Mouse (Mus musculus): Measurements from ENCODE around the gene Gstm2.
"Not testable (repeated sequence)": the region's sequence is repeated elsewhere in the genome, so short reads cannot be mapped to it uniquely, and the experiment has no call there.

Gene Gstm2

DNA sequence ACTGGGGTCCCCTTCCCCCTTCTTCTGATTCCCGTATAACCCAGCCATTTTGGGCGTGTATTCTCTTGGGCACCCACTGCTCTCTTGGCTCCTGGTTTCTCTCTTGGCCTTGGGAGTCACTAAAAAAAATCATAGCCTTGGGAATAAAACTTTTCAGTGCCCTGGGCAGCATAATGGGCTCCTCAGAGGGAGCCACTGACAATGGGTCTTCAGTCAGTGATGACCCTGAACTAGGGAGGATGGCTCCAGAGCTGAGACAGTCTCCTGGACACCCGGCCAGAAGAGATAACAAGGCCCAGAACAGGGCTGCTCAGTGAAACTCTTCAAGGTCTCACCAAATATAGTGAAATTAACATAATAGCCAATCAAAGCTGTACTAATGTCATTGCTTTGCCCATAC lies 12.3 kb upstream of the Gstm2 start:
- no peak for DNase-seq (ENCODE audit: extremely low read depth, low read depth, low spot score)

DNA sequence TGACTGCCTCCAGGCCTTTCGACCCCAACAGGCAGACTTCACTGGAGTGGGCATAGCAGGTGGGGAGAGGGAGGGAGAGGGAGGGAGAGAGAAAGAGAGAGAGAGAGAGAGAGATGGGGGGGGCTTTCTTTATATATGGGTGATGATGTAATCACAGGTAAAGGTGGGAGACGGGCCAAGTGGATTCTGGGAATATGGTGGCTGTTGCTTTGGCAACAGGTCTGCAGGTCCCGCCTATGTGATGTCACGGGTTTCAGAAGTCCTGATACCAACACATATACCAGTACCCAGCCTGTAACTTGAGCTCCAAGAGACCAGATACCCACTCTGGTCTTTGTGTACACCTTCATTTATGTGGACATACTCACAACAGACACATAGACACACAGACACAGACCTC lies 10.3 kb upstream of the Gstm2 start:
- DNase-seq (ENCODE audit: extremely low read depth, low read depth, low spot score): no peak

DNA sequence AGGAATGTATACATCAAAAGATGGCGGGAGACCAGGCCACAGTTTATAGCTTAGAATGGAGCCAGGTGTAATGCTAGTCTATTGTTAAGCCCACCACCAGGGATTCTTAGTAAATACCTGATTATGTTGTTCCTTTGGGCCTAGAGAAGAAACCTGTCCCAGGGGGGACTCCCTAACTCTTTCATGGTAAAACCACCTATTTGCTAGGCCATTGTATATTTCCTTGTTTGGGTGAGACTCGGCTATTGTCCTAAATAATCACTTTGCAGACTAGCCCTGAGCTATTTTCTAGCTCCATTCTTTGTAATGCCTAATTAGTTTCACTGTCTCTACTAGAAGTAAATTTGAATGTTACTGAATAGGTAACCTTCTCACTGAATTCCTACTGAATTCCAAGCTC lies 9.7 kb upstream of the Gstm2 start:
- DNase-seq (ENCODE audit: extremely low read depth, low read depth, low spot score): not testable (repeated sequence)

DNA sequence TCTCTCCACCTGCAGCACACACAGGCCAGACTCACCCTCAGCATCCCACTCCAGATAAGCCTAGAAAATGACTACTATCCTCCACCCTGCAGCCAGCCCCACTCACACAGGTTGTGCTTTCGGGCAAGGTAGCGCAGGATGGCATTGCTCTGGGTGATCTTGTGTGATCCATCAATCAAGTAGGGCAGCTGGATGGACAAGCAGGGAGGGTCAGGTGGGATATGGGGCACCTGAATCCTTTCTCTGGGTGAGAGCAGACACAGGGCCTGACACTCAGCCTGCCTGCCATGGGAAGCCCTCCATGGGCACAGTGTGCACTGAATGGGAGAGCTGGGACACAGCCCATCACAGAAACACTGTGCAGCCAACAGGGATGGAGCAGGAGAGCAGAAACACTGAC lies 1.1 kb downstream of the Gstm2 start:
- DNase-seq (ENCODE audit: extremely low read depth, low read depth, low spot score): not testable (repeated sequence)

DNA sequence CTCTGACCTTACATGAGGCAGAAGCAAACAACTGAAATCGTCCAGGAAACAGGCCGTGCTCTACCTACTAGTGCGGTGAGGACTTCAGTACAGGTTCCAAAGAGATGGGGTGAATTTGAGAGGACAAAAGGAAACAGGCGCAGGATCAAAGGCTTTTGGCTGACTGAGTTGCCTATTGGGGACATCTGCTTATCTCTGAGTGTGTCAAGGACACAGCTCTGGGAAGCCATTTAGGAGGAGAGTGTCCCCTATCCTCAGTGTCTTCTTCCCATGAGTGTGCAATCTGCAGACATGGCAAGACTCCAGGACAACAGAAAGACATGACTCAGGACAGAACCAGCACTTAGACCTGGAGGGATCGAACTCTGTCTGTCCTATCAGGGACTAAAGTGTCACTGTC lies 1.8 kb downstream of the Gstm2 start:
- DNase-seq (ENCODE audit: extremely low read depth, low read depth, low spot score): no peak

DNA sequence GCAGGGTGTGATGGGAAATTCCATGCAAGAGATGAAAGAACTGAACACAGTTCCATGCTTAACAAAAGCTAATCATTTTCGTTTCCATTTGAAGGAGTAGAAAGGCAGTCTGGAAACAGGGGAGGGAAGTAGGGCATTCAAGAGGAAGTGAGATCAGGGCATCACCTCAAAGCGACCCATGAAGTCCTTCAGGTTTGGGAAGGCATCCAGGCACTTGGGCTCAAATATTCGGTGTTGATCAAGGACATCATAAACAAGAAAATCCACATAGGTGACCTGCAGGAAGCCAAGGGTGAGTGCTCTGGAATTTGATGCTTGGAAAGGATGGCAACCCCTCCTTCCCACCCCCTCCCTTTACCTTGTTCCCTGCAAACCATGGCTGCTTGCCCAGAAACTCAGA lies 2.5 kb downstream of the Gstm2 start:
- no peak for DNase-seq (ENCODE audit: extremely low read depth, low read depth, low spot score)

DNA sequence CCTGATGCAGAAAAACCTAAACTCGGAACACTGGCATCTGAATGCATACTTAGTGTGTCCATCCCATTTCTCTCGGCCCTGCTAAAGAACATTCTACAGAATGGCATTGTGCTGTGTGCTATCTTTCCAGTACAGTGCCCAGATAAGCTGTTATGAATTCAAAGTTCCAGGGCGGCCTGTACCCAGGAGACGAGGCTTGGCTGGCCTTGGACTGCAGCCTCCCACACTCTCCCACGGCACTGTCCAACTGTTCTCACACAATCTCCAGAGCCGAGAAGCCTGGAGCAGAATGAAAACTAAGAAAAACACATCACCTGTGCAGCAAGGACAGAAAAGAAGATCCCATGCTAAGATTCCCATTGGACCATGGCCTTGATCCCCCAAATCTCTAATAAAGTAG lies 3.5 kb downstream of the Gstm2 start:
- no peak for DNase-seq (ENCODE audit: extremely low read depth, low read depth, low spot score)

DNA sequence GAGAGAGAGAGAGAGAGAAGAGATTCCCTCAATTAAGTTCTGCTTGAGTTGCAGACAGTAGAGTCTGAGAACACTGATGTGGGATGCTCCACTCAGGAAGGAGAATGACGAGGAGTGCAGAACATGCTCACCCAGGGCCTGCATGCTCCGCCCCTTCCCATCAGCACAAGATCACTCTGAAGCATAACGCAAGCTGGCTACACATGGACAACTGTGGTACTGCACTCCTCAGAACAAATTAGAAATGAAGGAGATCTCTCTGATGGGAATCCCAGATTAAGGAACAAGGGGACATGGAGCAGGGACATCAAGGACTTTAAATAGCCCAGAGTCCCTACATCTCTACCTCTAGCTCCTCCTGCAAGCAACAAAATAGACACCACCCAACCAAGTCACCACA lies 5.0 kb downstream of the Gstm2 start:
- no peak for DNase-seq (ENCODE audit: extremely low read depth, low read depth, low spot score)

DNA sequence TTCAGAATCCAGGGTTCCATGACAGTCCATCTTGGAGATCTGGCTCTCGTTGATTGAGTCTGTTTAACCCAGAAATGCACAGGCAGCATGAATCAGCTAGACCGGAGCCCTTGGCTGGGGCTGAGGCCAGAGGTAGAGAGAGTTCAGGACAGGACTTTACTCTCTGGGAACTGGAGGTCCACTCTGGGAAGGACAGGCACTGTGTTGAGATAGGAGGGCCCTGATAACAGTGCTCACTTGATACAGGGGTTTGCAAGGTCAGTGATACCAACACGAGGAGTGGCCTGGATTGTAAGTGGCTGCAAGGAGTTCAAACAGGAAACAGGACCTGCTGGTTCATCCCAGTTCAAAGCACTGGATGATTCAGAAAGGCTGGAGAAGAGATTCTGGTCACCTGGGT lies 8.6 kb downstream of the Gstm2 start:
- DNase-seq (ENCODE audit: extremely low read depth, low read depth, low spot score): no peak

DNA sequence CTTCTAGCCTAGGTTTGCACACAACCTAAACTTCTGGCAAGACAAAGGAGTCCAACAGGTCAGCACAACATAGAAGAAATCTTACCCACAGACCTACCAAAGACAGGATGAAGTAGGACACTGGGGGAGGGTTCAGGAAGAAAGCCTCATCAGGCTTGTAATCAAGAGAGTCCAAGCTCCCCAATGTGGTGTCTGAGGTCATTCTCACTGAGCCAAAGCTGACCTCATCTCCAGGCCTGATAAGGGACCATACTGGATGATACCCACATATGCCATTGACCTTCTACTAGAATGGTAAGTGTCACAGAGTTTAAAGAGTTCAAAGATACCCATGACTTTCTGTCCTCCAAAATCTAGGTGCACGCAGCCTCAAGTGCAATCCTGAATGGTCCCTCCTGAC lies 12.0 kb downstream of the Gstm2 start:
- no peak for DNase-seq (ENCODE audit: extremely low read depth, low read depth, low spot score)

DNA sequence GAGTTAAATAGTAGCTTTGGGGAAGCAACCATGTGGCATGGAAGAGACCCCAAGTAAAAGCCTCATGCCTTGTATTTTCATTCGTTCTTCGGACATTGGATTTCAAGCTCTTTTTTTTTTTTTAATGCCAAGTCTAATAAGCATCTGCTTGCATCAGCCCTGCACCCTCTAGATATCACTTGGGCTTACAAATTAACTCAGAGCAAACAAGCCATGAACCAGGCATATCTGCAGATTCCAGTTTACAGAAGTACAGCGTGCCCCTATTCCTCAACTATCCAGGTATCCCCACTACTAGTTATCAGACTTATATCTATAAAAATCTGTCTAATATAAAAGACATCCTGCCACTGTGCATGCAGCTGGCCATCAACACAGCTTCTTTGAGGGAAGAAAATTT lies 14.2 kb downstream of the Gstm2 start:
- DNase-seq (ENCODE audit: extremely low read depth, low read depth, low spot score): no peak

DNA sequence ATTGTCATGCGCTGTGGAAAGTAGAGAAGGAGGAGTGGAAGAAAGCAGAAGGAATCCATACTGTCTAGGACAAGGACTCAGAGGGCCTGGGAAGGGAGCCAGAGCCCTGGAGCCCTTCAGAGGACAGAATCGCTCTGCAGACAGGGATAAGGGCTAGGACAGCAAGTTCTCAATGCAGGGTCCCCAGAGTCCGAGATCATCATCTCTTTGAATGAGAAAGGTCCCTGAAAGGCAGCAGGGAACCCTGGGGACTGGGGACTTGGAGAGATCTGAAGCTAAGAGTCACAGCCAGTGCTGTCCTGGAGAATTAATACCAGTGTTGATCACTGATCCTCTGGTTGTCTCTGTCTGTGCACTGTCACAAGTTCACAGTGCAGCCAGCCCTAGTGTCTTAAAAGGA lies 15.2 kb downstream of the Gstm2 start:
- DNase-seq (ENCODE audit: extremely low read depth, low read depth, low spot score): not testable (repeated sequence)

DNA sequence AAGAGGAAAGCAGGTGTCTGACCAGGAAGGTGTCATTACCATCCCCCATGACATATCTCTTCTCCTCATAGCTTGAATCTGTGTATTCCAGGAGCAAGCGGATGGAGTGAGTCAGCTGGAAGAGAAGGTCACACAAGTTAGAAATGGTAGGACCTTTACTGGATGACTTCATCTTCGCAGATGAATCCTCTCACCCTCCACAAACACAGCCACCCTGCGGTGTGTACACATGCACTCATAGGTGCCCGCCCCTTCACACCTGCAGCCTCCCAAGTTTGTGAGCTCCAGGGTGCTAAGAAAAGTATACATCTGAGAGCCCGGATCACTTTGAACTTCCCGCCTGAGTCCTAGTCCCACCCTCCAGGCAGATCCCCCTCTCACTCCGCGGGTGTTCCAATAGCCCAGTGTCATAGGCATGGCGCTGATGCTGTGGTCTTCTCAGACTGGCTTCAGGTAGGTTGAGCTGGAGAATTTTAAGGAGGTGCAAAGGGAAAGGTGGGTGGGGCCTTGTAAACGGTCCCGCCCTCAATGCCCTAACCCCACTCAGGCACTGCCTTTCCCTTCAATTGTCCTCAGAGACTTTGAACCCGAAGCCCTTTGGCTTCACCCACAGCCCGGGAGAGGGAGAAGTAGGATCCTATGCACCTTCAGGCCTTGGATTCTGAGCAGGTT lies 17.4 kb downstream of the Gstm2 start, which contains the start of gene Gstm3:
Gene Gstm3 (minus strand): TSS at position 560 of the 672 bp plus-strand sequence.
- no peak for DNase-seq (ENCODE audit: extremely low read depth, low read depth, low spot score)

DNA sequence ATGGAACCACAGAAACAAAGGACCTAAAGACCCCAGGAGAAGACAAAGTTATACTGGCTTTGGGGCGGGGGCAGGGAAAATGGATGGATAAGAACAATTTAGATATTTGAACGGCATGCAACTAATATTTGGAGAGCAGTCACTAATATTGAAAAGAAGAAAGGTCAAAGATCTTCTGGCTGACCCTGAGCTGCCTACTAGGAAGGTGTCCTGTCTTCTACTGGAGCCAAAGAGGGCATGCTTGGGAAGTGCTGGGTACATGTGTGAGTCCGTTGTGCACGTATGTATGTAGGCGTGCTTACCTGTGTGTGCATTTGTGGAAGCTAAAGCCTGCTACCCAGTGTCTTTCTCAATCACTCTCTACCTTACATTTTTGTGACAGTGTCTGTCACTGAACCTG lies 19.6 kb downstream of the Gstm2 start:
- no peak for DNase-seq (ENCODE audit: extremely low read depth, low read depth, low spot score)

DNA sequence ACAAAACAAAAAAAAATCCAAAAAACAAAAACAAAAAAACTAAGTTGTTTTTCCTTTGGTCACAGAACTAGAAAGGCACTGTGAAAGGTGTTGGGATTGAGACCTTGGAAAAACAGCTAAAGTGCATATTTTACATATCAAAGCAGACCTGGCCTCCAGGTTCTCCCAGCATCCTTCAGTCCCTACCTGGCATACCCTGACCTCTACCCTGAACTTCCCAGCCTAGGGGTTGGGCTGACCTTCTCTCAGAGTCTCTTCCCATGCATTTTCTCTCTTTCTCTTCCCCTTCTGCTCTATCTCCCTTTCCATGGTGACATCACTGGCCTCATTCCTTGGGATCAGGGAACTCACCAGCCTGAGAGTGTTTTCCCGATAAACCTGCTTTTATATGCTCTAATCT lies 20.7 kb downstream of the Gstm2 start:
- no peak for DNase-seq (ENCODE audit: extremely low read depth, low read depth, low spot score)

DNA sequence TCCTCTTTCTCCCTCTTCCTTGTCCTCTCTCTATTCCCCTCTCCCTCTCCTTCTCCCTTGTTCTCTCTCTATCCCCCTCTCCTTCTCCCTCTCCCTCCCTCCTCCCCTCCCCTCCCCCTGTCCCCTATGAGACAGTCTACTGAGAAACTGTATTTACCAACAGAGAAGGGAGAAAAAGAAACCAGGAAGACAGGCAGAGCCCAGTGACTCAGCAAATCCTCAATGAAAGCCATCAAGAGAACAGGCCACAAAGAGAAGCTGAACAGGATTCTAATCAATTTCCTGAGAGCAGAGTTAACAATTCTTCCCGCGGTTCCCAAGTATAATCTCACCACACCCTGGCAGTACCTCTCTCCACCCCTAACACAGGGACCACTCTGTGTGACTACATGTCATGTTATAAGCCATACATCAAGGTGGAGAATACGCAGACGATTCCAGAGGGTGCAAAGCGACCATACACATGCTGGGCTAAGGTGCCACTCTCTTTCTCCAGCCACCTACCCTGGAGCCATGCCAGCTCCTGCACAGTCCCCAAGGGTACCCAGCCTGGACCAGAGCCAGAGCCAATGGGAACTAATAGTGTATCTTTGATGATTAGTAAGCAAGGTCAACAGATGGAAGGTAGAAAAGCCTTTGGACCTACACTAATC lies 21.5 kb downstream of the Gstm2 start:
- DNase-seq (ENCODE audit: extremely low read depth, low read depth, low spot score): no peak

DNA sequence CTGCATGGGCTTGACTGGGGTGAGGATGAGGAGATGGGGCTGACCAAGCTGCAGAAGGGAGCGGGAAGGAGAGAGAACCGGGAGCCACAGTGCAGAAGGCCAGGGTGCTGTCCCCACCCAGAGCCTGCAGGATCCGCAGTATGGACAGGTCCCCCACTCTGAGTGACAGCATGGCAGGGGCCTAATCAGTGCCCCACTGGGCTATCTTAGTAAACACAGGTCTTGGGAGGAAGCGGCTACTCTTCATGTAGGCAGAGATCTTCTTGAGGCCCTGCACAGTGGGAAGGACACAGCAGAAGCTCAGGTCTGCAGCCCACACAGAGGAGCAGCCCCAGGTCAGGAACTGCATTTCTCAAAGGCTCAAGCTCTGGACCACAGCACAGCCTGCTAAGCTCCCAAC lies 22.2 kb downstream of the Gstm2 start:
- no peak for DNase-seq (ENCODE audit: extremely low read depth, low read depth, low spot score)

DNA sequence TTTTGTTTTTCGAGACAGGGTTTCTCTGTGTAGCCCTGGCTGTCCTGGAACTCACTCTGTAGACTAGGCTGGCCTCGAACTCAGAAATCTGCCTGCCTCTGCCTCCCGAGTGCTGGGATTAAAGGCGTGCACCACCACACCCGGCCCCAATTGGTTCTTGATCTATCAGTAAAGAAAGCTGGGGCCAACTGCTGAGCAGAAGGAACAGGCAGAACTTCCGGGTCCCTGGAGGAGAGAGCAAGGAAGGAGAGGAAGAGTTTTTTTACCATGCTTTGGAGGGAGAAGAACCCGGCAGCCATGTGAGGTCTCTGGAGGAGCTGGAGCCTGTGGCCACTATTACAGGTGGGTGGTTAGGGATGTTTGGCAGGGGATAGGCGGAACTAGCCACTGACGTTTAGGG lies 31.0 kb downstream of the Gstm2 start:
- DNase-seq (ENCODE audit: extremely low read depth, low read depth, low spot score): not testable (repeated sequence)

DNA sequence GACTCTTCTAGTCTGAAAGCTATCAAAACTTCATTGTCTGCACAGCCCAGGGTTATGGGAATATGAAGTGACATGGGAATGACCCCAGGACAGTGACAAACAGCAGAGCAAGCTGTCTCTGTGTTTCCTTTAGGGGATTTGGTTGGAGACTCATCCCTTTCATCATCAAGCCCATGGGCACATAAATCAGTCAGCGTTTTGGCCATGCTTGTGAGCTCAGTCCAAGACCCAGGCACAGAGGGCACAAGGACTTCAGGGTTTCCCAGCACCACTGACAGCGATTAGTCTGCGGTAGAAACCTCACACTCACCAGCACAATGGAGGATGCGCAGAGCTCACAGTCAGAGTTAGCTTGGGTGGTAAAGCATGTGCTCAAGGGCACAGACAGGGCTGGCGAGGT lies 32.3 kb downstream of the Gstm2 start:
- no peak for DNase-seq (ENCODE audit: extremely low read depth, low read depth, low spot score)

DNA sequence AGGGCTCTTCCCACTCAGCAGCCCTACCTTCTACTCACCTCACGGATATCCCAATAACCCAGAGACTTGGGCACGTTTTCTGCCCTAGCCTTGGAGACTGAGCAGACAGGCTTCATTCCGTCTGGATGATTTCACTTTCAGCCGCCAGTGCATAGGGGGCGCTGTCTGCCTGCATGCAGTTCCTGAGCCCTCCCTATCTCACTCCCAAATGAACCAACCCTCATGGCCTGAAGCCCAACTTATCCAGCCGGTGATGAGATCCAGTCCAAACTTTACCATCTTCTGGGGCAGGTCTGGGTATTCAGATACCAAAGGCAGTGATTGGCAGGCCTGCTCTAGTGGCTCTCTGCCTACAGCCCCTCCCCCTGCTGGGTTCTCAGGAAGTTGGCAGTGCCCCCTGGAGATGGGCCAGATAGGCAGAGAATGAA lies 32.9 kb downstream of the Gstm2 start:
- DNase-seq (ENCODE audit: extremely low read depth, low read depth, low spot score): no peak

DNA sequence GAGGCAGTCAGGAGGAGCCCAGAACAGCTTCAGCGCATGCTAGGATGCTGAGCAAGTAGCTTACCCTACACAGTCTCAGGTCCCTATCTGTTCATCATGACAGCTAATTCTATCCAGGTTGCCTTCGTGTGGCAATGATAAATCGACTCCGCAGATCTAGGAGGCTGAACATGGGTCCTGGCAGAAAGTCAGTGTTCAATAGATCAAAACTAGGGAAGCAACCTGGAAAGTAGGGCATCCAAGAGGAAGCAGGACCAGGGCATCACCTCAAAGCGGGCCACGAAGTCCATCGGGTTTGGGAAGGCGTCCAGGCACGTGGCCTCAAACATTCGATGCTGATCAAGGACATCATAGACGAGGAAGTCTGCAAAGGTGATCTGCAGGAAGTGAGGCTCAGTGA lies 35.7 kb downstream of the Gstm2 start:
- no peak for DNase-seq (ENCODE audit: extremely low read depth, low read depth, low spot score)

DNA sequence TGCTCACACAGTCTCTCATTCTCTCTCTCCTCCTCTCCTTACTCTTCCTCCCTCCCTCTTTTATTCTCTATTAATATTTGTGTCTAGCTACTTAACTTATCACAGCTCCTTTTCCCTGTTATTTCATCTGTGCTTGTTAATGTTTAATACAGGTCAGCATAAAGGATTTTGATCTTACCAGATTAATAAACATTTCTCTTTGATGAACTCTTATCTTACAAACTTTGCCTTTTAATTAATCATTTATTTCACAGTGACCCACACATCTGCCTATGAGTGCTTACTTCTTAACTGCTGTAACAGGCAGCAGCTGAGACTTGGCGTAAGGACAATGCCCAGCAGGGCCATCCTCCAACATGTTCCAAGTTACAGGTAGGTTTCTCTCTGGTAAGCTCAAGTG lies 36.8 kb downstream of the Gstm2 start:
- DNase-seq (ENCODE audit: extremely low read depth, low read depth, low spot score): not testable (repeated sequence)

DNA sequence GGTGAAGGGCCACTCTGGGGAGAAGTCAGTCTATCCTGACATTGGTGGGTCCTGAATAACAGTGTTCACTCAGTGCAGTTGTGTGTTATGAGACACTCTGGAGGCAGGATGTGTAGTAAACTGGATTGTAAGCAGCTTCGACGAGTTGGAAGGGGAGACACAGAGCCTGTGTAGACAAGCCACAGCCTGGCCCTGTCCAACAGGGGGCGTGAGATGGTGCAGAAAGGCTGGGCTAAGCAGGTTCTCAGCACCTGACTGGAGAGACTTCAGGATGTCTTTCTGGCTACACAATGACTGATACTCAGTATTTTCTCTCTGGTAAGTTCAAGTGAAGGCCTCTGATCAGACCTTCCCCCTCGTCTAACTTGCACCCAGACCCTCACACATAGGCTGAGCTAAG lies 40.5 kb downstream of the Gstm2 start:
- DNase-seq (ENCODE audit: extremely low read depth, low read depth, low spot score): no peak
